Mouse (Mus musculus) erythroid progenitor cell, adult 5-6 weeks (primary cell): Measurements from ENCODE around the gene Tenm2. TPM values are rescaled to one million over a fixed set of nuclear protein-coding genes. Genes with fewer than 3 reads are reported as not detected.

Experiments used
- ATAC-seq: replicated peaks from 2 replicates; pipeline ENCODE4 v1.8.0; 2016; ENCODE audit warnings: moderate number of reproducible peaks, mild to moderate bottlenecking, moderate TSS enrichment, inconsistent platforms; ENCODE audit not compliant: poor library complexity, low FRiP score, severe bottlenecking
- total RNA-seq, 2 experiments: library from RNA; stranded (forward) in 1 of 2; stranded (reverse) in 1 of 2; fragments of 150-400 nt in 1 of 2; fragments of 186-747, 209-891 nt in 1 of 2; gene quantifications; 2 replicates each; pipeline versions ENCODE4 v1.2.3 to v1.2.4; 2015 to 2017; ENCODE audit warnings: low replicate concordance in 2 of 2

Tenm2 gene
- total RNA-seq, 2 experiments from 2014 or later: not detected

DNA sequence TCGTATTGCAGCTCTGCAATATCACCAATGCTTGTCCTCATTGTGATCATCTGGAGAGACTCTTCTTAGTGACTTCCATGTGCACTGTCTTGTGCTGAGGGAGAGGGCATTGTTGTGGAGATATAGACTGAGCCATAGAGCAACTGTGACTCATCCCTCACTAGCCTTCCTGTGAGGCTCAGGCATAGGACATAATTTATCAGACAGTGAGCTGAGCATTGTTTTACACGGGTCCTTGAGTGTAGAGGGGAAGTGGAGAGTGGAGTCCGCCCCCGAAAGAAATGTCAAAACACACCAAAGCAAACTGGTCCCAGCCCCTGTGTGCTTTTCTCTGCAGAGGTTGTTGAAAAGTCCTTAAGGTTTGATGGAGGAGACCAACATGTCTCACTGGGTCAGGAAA, 704.1 kb downstream of the Tenm2 start:
- ATAC-seq: no peak

GRCm38 (mm10) chr11:36527509-36527908, 708.3 kb downstream of the Tenm2 start:
- no peak for ATAC-seq

GRCm38 (mm10) chr11:36526381-36526780, 709.4 kb downstream of the Tenm2 start:
- 0 out of 2 replicates have a peak, but pooled peaks have one; percentile 10 for ATAC-seq

DNA sequence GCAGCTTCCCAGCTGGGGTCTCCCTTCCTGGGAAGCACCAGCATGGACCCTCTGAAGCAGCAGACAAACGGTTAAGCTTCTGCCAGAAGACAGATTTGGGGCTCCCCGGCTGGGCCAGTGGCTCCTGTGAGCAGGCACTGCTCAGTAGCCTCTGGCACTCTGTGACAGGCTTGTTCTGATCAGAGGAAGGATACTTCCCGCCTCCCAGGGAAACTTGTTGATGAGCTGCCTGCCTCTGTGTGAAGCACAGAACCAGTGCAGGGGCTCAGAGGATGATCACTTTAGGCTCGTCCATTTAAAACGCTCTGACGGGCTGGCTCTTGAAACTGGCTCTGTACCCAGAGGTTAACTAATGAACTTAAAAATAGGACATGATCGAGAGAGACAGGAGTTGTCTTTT, 723.3 kb downstream of the Tenm2 start:
- no peak for ATAC-seq

DNA sequence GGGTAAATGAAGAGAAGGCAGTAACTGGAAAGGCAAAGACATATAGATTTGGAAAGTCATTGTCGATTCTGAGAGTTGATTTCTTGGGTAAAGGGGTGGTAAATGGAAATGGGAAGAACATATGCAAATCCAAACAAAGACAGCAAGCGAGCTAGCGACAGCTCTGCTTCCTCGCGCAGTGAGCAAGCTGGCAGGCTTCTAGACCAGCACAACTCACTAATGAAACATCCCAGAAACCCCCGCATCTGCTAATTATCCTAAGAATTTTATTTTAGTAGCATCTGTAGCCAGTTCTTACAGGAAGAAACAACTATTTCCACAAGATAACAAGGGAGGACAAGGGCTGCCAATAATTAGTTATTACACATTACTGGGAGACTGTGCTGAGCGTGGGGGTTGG, 727.5 kb downstream of the Tenm2 start:
- ATAC-seq: no peak

DNA sequence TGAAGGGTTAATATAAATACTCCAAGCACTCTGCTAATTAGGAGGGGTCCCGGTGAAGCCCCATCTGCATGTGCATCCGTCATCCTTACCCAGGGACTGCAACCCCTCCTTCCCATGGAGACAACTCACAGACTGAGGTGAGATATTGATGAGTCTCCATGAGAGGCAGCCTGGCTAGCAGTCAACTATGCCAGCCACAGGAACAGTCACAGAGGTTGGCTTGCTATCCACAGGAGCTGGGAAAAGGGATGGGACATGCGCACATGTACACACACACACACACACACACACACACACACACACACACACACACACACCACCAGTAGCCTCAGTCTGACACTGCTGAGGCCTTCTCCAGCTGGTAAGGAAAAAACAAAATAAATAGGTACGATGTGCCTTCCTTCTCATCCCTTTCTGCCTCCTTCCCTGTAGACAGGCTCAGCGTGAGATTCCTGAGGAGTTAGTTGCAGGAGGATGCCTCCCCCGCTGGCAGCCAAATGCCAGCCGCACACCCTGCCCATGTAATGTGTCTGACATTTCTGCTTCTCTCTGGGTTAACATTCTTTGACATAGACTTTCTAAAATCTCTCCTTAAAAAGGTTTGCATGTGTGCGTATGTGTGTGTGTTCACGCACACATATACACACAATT, 740.7 kb downstream of the Tenm2 start:
- ATAC-seq: no peak

DNA sequence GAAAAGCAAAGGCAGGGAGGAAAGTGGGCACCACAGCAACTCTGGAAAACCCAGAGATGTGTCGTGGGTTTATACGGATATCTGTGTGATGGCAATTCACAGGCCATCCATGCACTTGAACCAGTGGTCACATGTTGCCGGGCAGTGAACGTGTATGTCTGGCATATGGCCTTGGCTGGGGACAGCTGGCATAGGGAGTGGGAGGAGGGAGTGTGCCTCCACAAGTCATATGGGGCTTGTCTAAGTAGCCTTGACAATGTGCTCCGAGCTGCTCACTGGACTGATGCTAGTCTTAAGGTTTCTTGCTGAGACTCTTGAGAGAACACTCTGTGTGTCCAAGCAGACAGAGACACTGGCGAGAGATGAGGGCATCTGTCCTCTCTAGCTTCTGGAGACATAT, 743.5 kb downstream of the Tenm2 start:
- no peak for ATAC-seq

DNA sequence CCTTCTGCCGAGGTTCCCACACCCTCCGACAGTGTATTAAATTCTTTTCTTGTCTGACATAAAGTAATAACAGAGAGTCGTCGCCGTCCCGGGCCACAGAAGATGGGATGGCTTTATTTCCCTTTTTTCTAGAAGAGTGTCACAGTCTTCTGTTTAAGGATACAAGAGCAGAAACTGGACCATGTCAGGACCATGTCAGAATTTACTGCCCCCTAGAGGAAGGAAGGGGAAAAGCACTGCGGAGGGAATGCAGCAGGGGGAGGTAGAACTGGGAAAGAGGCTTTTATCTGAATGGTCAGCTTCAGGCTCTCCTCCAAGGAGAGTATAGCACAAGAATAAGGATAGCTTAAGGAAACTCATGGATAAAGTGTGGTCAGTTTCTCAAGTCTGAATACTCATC, 745.7 kb downstream of the Tenm2 start:
- no peak for ATAC-seq

GRCm38 (mm10) chr11:36488666-36489065, 747.1 kb downstream of the Tenm2 start:
- no peak for ATAC-seq

GRCm38 (mm10) chr11:36486092-36486491, 749.7 kb downstream of the Tenm2 start:
- ATAC-seq: no peak

GRCm38 (mm10) chr11:36484466-36485069, 751.2 kb downstream of the Tenm2 start:
- no peak for ATAC-seq

DNA sequence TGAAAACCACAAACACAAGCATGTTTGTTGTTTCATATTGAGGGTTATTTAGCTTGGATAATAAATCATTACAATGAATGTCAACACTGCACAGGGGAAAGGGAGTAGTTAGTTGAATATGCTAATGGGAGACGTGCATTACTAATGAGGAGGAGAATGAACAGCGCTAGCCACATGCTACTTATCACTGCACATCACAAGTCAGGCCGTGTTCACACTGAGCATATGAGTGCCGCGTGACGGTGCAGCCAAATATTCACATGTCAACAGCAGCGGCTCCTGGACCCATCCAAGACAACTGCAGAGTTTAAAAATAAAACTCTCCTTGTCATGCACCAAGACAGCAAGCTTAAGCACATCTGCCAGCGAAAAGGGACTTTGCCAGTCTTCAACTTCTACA, 753.6 kb downstream of the Tenm2 start:
- ATAC-seq: no peak

- no peak for ATAC-seq
Measured at GRCm38 (mm10) chr11:36481524-36481923, 754.2 kb downstream of the Tenm2 start.

DNA sequence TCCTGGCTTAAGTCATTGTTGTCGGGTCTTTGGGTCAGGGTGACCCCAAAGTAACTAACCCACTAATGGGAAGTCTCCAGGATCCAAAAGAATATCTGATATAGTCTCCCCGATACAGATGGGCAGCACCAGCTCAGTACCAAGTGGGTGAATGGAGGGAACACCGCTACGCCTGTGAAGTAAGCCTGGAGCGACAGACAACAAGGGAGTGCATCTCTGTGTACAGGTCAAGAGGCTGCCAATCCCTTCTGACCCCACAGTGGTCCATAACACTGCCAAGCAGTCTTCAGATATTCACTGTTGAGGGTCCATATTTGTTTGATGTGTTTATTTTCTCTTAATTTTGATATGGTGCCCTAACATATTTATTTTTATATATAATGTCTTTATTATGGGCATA, 754.7 kb downstream of the Tenm2 start:
- no peak for ATAC-seq

DNA sequence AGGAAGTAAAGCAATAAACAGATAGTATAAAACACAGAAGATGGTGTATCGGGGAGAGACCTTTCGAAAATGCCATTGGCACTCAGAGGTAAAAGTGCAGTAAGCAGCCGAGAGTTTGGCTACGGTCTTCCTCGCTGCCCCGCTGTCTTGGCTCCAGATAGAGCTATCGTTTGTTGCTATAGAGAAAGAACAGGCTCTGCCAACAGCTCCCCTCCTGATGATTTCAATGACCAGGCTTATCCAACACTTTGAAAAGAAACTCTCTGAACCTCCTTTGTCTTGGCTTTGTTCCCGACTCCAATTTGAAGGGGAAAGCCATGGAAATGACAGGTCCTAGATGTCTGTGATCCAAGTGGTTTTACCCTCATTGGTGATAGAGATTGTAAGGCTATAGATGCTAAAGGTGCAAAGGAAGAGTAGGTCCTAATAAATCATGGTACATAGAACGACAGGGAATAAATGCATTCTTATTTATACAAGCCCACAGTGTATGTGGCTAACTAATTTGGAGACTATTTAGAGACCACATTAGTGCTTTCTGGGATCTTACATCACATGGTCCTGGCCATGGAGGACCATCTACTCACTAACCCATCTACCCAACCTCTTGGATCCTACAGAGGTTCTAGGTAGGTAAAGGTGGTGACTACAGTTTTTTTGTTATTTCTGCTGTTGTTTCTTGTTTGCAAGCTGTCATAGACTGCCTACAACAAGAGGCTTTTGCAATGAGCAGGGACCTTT, 765.8 kb downstream of the Tenm2 start:
- no peak for ATAC-seq

DNA sequence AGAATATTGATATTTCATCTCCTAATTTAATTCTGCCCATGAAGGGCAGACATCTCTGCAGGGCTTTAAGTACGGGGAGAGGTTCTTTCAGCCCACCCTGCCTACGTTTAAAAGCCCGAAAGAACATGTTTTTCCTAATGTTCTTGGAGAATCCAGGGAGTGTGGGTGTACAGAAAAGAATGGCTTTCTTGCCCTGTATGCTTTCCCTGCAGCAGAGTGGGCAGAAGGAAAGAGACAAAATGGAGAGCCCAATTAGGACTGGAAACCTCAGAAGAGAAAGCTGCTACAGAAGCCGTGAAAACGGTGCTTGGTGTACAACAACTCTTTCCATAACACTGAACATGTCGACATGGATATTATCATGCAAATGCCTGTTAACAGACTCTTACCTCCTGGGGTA, 777.3 kb downstream of the Tenm2 start:
- no peak for ATAC-seq

GRCm38 (mm10) chr11:36454076-36454475, 781.7 kb downstream of the Tenm2 start:
- no peak for ATAC-seq

- ATAC-seq: no peak
Measured at GRCm38 (mm10) chr11:36452436-36452835, 783.3 kb downstream of the Tenm2 start.

DNA sequence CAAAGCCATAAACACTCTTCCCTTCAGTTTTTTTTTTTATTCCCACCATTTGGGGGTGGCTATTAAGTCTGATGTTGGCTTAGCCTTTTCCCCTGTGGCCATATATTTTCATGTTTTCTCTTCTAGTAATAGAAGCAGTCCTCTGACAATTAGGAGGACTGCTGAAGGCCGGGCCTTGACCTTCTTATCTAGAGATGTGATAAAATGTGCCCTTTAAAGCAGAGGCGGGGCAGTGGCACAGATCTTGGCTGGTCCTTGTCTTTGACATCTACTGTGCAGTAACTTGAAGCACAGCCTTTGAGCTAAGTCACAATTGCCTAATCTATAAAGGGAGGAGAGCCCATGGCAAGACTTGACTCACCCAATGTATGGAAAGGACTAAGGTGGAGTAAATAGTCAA, 789.4 kb downstream of the Tenm2 start:
- ATAC-seq: no peak

- no peak for ATAC-seq
Measured at GRCm38 (mm10) chr11:36443821-36444220, 791.9 kb downstream of the Tenm2 start.

DNA sequence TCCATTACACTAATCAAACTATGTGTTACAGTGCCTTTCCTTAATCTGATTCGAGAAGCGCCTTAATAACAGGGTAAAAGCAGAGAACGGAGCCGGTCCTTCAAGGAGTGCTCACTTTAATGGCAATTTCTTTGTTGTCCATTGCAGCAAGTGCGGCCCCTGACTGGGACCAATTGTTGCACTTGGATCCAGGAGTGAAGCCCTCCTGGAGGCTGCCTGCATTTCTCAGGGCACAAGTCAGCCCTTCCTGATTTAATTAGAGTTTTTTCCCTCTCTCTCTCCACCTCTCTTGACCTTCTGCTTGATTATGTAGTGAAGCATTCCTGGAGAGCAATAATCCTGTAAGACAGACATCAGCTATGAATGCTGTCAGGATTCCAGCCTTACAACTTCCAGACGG, 794.0 kb downstream of the Tenm2 start:
- ATAC-seq: no peak
